8 mouse cellular contexts compared by ENCODE assay signal in the genomic region with DNA sequence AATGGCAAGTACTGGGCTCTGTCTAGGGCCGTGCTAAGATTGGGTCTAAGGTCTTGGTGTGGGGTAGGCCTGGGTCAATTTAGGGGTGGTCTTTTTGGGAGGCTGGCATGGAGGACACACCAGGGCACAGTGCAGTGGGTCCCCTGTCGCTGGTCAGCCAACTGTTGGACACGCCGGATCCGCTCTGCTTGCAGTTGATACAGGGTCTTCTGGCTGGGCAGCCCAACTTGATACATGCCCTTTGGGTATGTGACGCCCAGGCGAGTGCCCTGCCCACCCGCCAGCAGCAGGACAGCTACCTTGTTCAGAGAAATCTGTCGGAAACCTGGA. TPM values are rescaled to one million over a fixed set of nuclear protein-coding genes. Genes with fewer than 3 reads are reported as not detected.
A peak's percentile ranks its signal among the peaks of the same experiment; 100 is the strongest.
DNase-seq lines count a peak whose midpoint lies in the region; ATAC-seq and TF ChIP-seq lines count a peak whose summit lies in the region.

No protein-coding gene starts in this region.

- peaks cover 2% of the 10 kb centered on the region for H3K36me3 ChIP-seq in erythroblast, embryonic 14.5 days (ENCODE audit: control insufficient read depth)
- no peaks in the 10 kb centered on the region for H3K36me3 ChIP-seq in thymus, adult 2 months (ENCODE audit: control insufficient read depth, insufficient read depth, low read length)
- peaks cover 15% of the 10 kb centered on the region for H3K36me3 ChIP-seq in liver, embryonic 12.5 days
- H3K36me3 ChIP-seq in stomach, postnatal 0 days (ENCODE audit: control insufficient read depth, insufficient read depth, low read length), result peaks cover 3% of the 10 kb centered on the region; the same call in 1 of the 2 replicates

- no peak for TF ChIP-seq POLR2A in thymus, adult 2 months (IDR thresholded peaks at IDR 0.05; ENCODE audit: control insufficient read depth, extremely low read depth, insufficient read depth, low read length, poor library complexity)

- no peak for DNase-seq in thymus, adult 2 months
- no peak for DNase-seq in thymus, postnatal 10 days (ENCODE audit: low spot score in 2 of 2)
- no peak for DNase-seq in stomach, postnatal 0 days (ENCODE audit: low spot score)
- no peak for DNase-seq in spleen, adult 12 weeks (ENCODE audit: low spot score)

- no peak for TF ChIP-seq CTCF in thymus, adult 2 months (IDR thresholded peaks at IDR 0.05; ENCODE audit: borderline replicate concordance, control insufficient read depth, extremely low read depth, insufficient read depth, low read length, poor library complexity)
- no peak for TF ChIP-seq CTCF in stomach, postnatal 0 days (IDR thresholded peaks at IDR 0.05; ENCODE audit: low read depth)

- peak overlapping the region; percentile 73 for H3K9ac ChIP-seq in liver, embryonic 12.5 days
- H3K9ac ChIP-seq in stomach, postnatal 0 days (ENCODE audit: low read length), result peak overlapping the region; percentile 73; the same call in 1 of the 2 replicates

- H3K27me3 ChIP-seq in erythroblast, embryonic 14.5 days (ENCODE audit: control insufficient read depth), result peaks cover 41% of the 10 kb centered on the region
- H3K27me3 ChIP-seq in thymus, adult 2 months (ENCODE audit: control insufficient read depth, insufficient read depth, low read length), result no peaks in the 10 kb centered on the region
- peaks cover 40% of the 10 kb centered on the region for H3K27me3 ChIP-seq in liver, embryonic 12.5 days (replicated peaks)
- no peaks in the 10 kb centered on the region for H3K27me3 ChIP-seq in stomach, postnatal 0 days (ENCODE audit: control insufficient read depth, insufficient read depth, low read length)

- peak overlapping the region; percentile 97 for H3K4me2 ChIP-seq in liver, embryonic 12.5 days
- H3K4me2 ChIP-seq in stomach, postnatal 0 days (replicated peaks; ENCODE audit: low read depth), result peak overlapping the region; percentile 95

- no peak overlapping the region for H3K27ac ChIP-seq in thymus, adult 2 months (ENCODE audit: control insufficient read depth, insufficient read depth, low read length)
- H3K27ac ChIP-seq in liver, embryonic 12.5 days, result no peak overlapping the region
- peak overlapping the region; percentile 78; the same call in 1 of the 2 replicates for H3K27ac ChIP-seq in stomach, postnatal 0 days (replicated peaks)

- H3K4me1 ChIP-seq in erythroblast, embryonic 14.5 days (ENCODE audit: control insufficient read depth), result peaks cover 27% of the 10 kb centered on the region
- peaks cover 11% of the 10 kb centered on the region for H3K4me1 ChIP-seq in thymus, adult 2 months (replicated peaks; ENCODE audit: control insufficient read depth, insufficient read depth, low read length)
- H3K4me1 ChIP-seq in liver, embryonic 12.5 days, result peaks cover 36% of the 10 kb centered on the region
- peaks cover 3% of the 10 kb centered on the region; the same call in 1 of the 2 replicates for H3K4me1 ChIP-seq in stomach, postnatal 0 days (replicated peaks; ENCODE audit: control insufficient read depth, insufficient read depth)

- peak overlapping the region; percentile 63 for H3K4me3 ChIP-seq in erythroblast, embryonic 14.5 days (replicated peaks)
- H3K4me3 ChIP-seq in thymus, adult 2 months (ENCODE audit: control insufficient read depth, insufficient read depth, low read length), result peak overlapping the region; percentile 91
- H3K4me3 ChIP-seq in liver, embryonic 12.5 days, result peak overlapping the region; percentile 66
- peak overlapping the region; percentile 68 for H3K4me3 ChIP-seq in stomach, postnatal 0 days (ENCODE audit: low read depth, low read length)

- H3K9me3 ChIP-seq in erythroblast, embryonic 14.5 days (ENCODE audit: control insufficient read depth, low read length), result no peaks in the 10 kb centered on the region
- no peaks in the 10 kb centered on the region for H3K9me3 ChIP-seq in liver, embryonic 12.5 days (replicated peaks)
- no peaks in the 10 kb centered on the region for H3K9me3 ChIP-seq in stomach, postnatal 0 days (ENCODE audit: control insufficient read depth, low read length)

- ATAC-seq in erythroblast, adult 5-6 weeks (replicated peaks; ENCODE audit: low FRiP score, poor library complexity, severe bottlenecking), result no peak
- ATAC-seq in liver, embryonic 12.5 days, result no peak
- ATAC-seq in stomach, postnatal 0 days (ENCODE audit: low FRiP score, low TSS enrichment), result peak; percentile 1; the same call in 1 of the 2 replicates
- ATAC-seq in frontal cortex, adult (ENCODE audit: low TSS enrichment), result no peak

- WGBS in thymus, adult 2 months, result 41% methylated on average over 9 of the region's 9 CpGs
- WGBS in liver, embryonic 12.5 days (ENCODE audit: insufficient replicate concordance), result 26% methylated on average over 9 of the region's 9 CpGs
- WGBS in stomach, postnatal 0 days, result 48% methylated on average over 9 of the region's 9 CpGs

- no peak for TF ChIP-seq EP300 in stomach, postnatal 0 days (optimal IDR thresholded peaks at IDR 0.05)

RNA-seq across cellular contexts. Expression of gene Uap1l1, which starts 0.8 kb away (rescaled TPM):
- 0.04 and 0.17 TPM in 2 replicates for polyA plus RNA-seq in erythroblast, embryonic 14.5 days (2012)
- total RNA-seq in erythroblast, adult 5-6 weeks (2015; ENCODE audit: low replicate concordance), result 7.7 and 13.3 TPM in 2 replicates
- total RNA-seq in erythroblast, adult 5-6 weeks (2017; ENCODE audit: low replicate concordance), result 0.51 and 3.9 TPM in 2 replicates
- polyA plus RNA-seq in thymus, adult 2 months (2012; rRNA removed), result 23.0 and 24.4 TPM in 2 replicates
- polyA plus RNA-seq in liver, embryonic 12.5 days (2016; fragmentation: Nextera tagmentation; extraction: Ambion mirVana), result 13.5 and 14.0 TPM in 2 replicates
- 33.2 and 36.9 TPM in 2 replicates for polyA plus RNA-seq in stomach, postnatal 0 days (2015; fragmentation: Nextera tagmentation; extraction: Ambion mirVana)

RNA-seq across cellular contexts. Expression of gene Sapcd2, which starts 7.4 kb away (rescaled TPM):
- polyA plus RNA-seq in erythroblast, embryonic 14.5 days (2012), result 10.3 and 12.6 TPM in 2 replicates
- 3.3 and 8.8 TPM in 2 replicates for total RNA-seq in erythroblast, adult 5-6 weeks (2015; ENCODE audit: low replicate concordance)
- 0.98 and 8.0 TPM in 2 replicates for total RNA-seq in erythroblast, adult 5-6 weeks (2017; ENCODE audit: low replicate concordance)
- polyA plus RNA-seq in thymus, adult 2 months (2012; rRNA removed), result 29.7 and 45.2 TPM in 2 replicates
- polyA plus RNA-seq in liver, embryonic 12.5 days (2016; fragmentation: Nextera tagmentation; extraction: Ambion mirVana), result 34.6 and 38.0 TPM in 2 replicates
- polyA plus RNA-seq in stomach, postnatal 0 days (2015; fragmentation: Nextera tagmentation; extraction: Ambion mirVana), result 14.1 and 16.6 TPM in 2 replicates

RNA-seq across cellular contexts. Expression of gene Dpp7, which starts 8.6 kb away (rescaled TPM):
- 0.24 and 0.76 TPM in 2 replicates for polyA plus RNA-seq in erythroblast, embryonic 14.5 days (2012)
- 13.3 TPM in 1 of 2 replicates, not detected in the other for total RNA-seq in erythroblast, adult 5-6 weeks (2015; ENCODE audit: low replicate concordance)
- 2.6 TPM in 1 of 2 replicates, not detected in the other for total RNA-seq in erythroblast, adult 5-6 weeks (2017; ENCODE audit: low replicate concordance)
- polyA plus RNA-seq in thymus, adult 2 months (2012; rRNA removed), result 24.5 and 25.6 TPM in 2 replicates
- 11.2 TPM in 2 replicates for polyA plus RNA-seq in liver, embryonic 12.5 days (2016; fragmentation: Nextera tagmentation; extraction: Ambion mirVana)
- polyA plus RNA-seq in stomach, postnatal 0 days (2015; fragmentation: Nextera tagmentation; extraction: Ambion mirVana), result 9.5 and 9.9 TPM in 2 replicates

RNA-seq across cellular contexts. Expression of gene Entpd2, which starts 30.9 kb away (rescaled TPM):
- not detected in 2 replicates for polyA plus RNA-seq in erythroblast, embryonic 14.5 days (2012)
- total RNA-seq in erythroblast, adult 5-6 weeks (2015; ENCODE audit: low replicate concordance), result not detected in 2 replicates
- total RNA-seq in erythroblast, adult 5-6 weeks (2017; ENCODE audit: low replicate concordance), result not detected in 2 replicates
- polyA plus RNA-seq in thymus, adult 2 months (2012; rRNA removed), result 11.7 and 14.0 TPM in 2 replicates
- 0.13 and 0.19 TPM in 2 replicates for polyA plus RNA-seq in liver, embryonic 12.5 days (2016; fragmentation: Nextera tagmentation; extraction: Ambion mirVana)
- 21.2 and 23.3 TPM in 2 replicates for polyA plus RNA-seq in stomach, postnatal 0 days (2015; fragmentation: Nextera tagmentation; extraction: Ambion mirVana)

RNA-seq across cellular contexts. Expression of gene Man1b1, which starts 32.6 kb away (rescaled TPM):
- polyA plus RNA-seq in erythroblast, embryonic 14.5 days (2012), result 0.86 and 1.3 TPM in 2 replicates
- 4.6 and 11.1 TPM in 2 replicates for total RNA-seq in erythroblast, adult 5-6 weeks (2015; ENCODE audit: low replicate concordance)
- total RNA-seq in erythroblast, adult 5-6 weeks (2017; ENCODE audit: low replicate concordance), result 13.2 and 28.3 TPM in 2 replicates
- polyA plus RNA-seq in thymus, adult 2 months (2012; rRNA removed), result 23.1 and 26.3 TPM in 2 replicates
- polyA plus RNA-seq in liver, embryonic 12.5 days (2016; fragmentation: Nextera tagmentation; extraction: Ambion mirVana), result 29.4 and 30.5 TPM in 2 replicates
- 29.2 and 29.9 TPM in 2 replicates for polyA plus RNA-seq in stomach, postnatal 0 days (2015; fragmentation: Nextera tagmentation; extraction: Ambion mirVana)

Comparison
In these comparisons a context has a peak if more than half of its experiments do, and no peak if none do; other contexts are left out.
1. RNA of gene Uap1l1, which starts 0.8 kb away (polyA plus RNA-seq): 33.2 to 36.9 TPM in stomach, postnatal 0 days, 23.0 to 24.4 TPM in thymus, adult 2 months and 13.5 to 14.0 TPM in liver, embryonic 12.5 days; 0.04 to 0.17 TPM in erythroblast, embryonic 14.5 days; every median in the first group is over 10 times any median in the second.
2. Peak in every context shown above with its lines, with median percentiles within 50 percentile points of each other: H3K4me3 ChIP-seq.